30 mouse cellular contexts compared by ENCODE assay signal in the genomic region with DNA sequence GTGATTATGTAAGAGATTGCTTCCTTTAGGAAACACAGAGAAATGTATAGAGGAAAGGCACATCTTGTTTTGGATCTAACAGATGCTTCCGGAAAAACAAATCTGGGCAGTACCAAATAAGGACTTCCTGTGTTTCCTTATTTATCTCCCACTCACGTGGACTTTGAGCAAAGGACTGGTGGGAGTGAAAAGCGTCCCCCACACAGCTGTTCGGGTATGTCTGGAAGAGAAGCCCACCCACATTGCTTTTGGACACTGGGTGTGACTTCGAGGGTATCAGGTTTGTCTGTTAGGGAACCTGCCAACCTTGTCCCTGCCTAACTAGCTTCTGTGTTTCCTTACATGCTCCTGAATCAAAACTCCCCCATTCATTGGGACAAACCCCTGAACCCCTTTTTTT. TPM values are rescaled to one million over a fixed set of nuclear protein-coding genes. Genes with fewer than 3 reads are reported as not detected.
DNase-seq lines count a peak whose midpoint lies in the region; ATAC-seq lines count a peak whose summit lies in the region.
"Had no signal": no experiment of that assay in that cellular context is flagged by ENCODE, and none has a peak within 500 bp of the region (broad histone marks: within the 10 kb centered on the region; RNA-seq: fewer than 3 reads in every experiment).

No protein-coding gene starts in this region.

- 0 out of 2 replicates have a peak, but pooled peaks cover 6% of the 10 kb centered on the region for H3K4me1 ChIP-seq in kidney, embryonic 15.5 days
- H3K4me1 ChIP-seq: forebrain, embryonic 13.5 days; intestine, embryonic 15.5 days; neural tube, embryonic 12.5 days had no signal

- no peak for DNase-seq in kidney, adult 8-10 months
- DNase-seq in layer of hippocampus, adult 9-11 months = peak; percentile 24
- DNase-seq in layer of hippocampus, adult 8-10 months (ENCODE audit: low spot score in 2 of 2) = no peak
- DNase-seq in right cerebral cortex, adult 2 months (ENCODE audit: low spot score in 2 of 2) = peak; percentile 15 to 19
- DNase-seq in right cerebral cortex, postnatal 14 days = no peak
- DNase-seq in retina, embryonic 14.5 days (ENCODE audit: low spot score) = no peak
- DNase-seq: adrenal gland, adult 2 months; cerebellum, adult 18-20 months; cerebellum, postnatal 14 days; gastrocnemius, postnatal 25 days; heart, adult 18-20 months; heart, postnatal 10 days; kidney, postnatal 36 days; lung, embryonic 14.5 days; retina, postnatal 1 day had no signal

- H3K9me3 ChIP-seq in kidney, embryonic 15.5 days (replicated peaks) = no peaks in the 10 kb centered on the region
- H3K9me3 ChIP-seq: embryonic facial prominence, embryonic 12.5 days; forebrain, embryonic 13.5 days; heart, embryonic 12.5 days; hindbrain, embryonic 10.5 days; intestine, embryonic 15.5 days; limb, embryonic 15.5 days; midbrain, embryonic 13.5 days; neural tube, embryonic 12.5 days had no signal

- H3K4me3 ChIP-seq in kidney, embryonic 15.5 days (replicated peaks) = no peak overlapping the region
- H3K4me3 ChIP-seq: embryonic facial prominence, embryonic 12.5 days; erythroblast, embryonic 14.5 days; forebrain, embryonic 13.5 days; heart, embryonic 12.5 days; hindbrain, embryonic 10.5 days; intestine, embryonic 15.5 days; limb, embryonic 15.5 days; midbrain, embryonic 13.5 days; neural tube, embryonic 12.5 days had no signal

- no peaks in the 10 kb centered on the region for H3K36me3 ChIP-seq in kidney, embryonic 15.5 days
- H3K36me3 ChIP-seq: embryonic facial prominence, embryonic 12.5 days; heart, embryonic 12.5 days; hindbrain, embryonic 10.5 days; intestine, embryonic 15.5 days; limb, embryonic 15.5 days; midbrain, embryonic 13.5 days; neural tube, embryonic 12.5 days had no signal

- WGBS in kidney, embryonic 15.5 days = 30% methylated on average over 5 of the region's 5 CpGs

- H3K4me2 ChIP-seq in kidney, embryonic 15.5 days = no peak overlapping the region
- H3K4me2 ChIP-seq: embryonic facial prominence, embryonic 12.5 days; forebrain, embryonic 13.5 days; heart, embryonic 12.5 days; intestine, embryonic 15.5 days; limb, embryonic 15.5 days; lung, embryonic 14.5 days; midbrain, embryonic 13.5 days; neural tube, embryonic 12.5 days had no signal

- no peak overlapping the region for H3K27ac ChIP-seq in kidney, embryonic 15.5 days
- H3K27ac ChIP-seq: embryonic facial prominence, embryonic 12.5 days; forebrain, embryonic 13.5 days; hindbrain, embryonic 10.5 days; intestine, embryonic 15.5 days; limb, embryonic 15.5 days; liver, embryonic 14.5 days; midbrain, embryonic 13.5 days; neural tube, embryonic 12.5 days had no signal

- H3K27me3 ChIP-seq in kidney, embryonic 15.5 days = no peaks in the 10 kb centered on the region
- H3K27me3 ChIP-seq: embryonic facial prominence, embryonic 12.5 days; forebrain, embryonic 13.5 days; heart, embryonic 12.5 days; intestine, embryonic 15.5 days; limb, embryonic 15.5 days; midbrain, embryonic 13.5 days; neural tube, embryonic 12.5 days had no signal

- H3K9ac ChIP-seq in kidney, embryonic 15.5 days = no peak overlapping the region
- H3K9ac ChIP-seq: embryonic facial prominence, embryonic 12.5 days; forebrain, embryonic 13.5 days; heart, embryonic 12.5 days; intestine, embryonic 15.5 days; limb, embryonic 15.5 days; liver, embryonic 14.5 days; lung, embryonic 14.5 days; midbrain, embryonic 13.5 days; neural tube, embryonic 12.5 days had no signal

- ATAC-seq in kidney, embryonic 15.5 days (replicated peaks; ENCODE audit: low FRiP score) = peak; percentile 54
- ATAC-seq: forebrain, embryonic 13.5 days; hindbrain, embryonic 16.5 days; intestine, embryonic 15.5 days; midbrain, embryonic 13.5 days had no signal

RNA-seq across cellular contexts. Expression of a gene that starts 3.2 kb away (rescaled TPM):
- polyA plus RNA-seq in kidney, embryonic 15.5 days (2015; fragmentation: Nextera tagmentation; extraction: Ambion mirVana) = 1.1 and 1.4 TPM in 2 replicates
- 1 to 10 TPM; 1.1 to 1.7 (median 1.2) TPM for total RNA-seq in layer of hippocampus, adult 8-10 months (2022)
- total RNA-seq: megakaryocyte, adult 5-6 weeks; MEL had no signal
- polyA plus RNA-seq: C2C12; erythroblast, embryonic 14.5 days had no signal

Comparison
In these comparisons a context has a peak if more than half of its experiments do, and no peak if none do; other contexts are left out.
1. DNase-seq: peak in layer of hippocampus, adult 9-11 months (single experiment) and right cerebral cortex, adult 2 months (2 of 2); none in kidney, adult 8-10 months (0 of 2), layer of hippocampus, adult 8-10 months (0 of 2), right cerebral cortex, postnatal 14 days (single experiment) and retina, embryonic 14.5 days (single experiment).